Mouse (Mus musculus) forebrain, embryonic 16.5 days (tissue): ENCODE measurements around the gene Sorcs2. TPM values are rescaled to one million over a fixed set of nuclear protein-coding genes. Genes with fewer than 3 reads are reported as not detected.

Source experiments
- ATAC-seq: fragments of 200-750 bp; cut with Nextera tagmentation; 2 replicates; pipeline ENCODE4 v1.8.0; 2017; ENCODE audit warnings: mild to moderate bottlenecking, moderate library complexity
- H3K27ac ChIP-seq: fragments of 300-500 bp; sonication (generic); 2 replicates; pipeline ENCODE4 v1.5.1; 2014; ENCODE audit warnings: low read length, control low read depth
- H3K27me3 ChIP-seq: fragments of 300-500 bp; sonication (generic); replicated peaks from 2 replicates; pipeline ENCODE4 v1.6.1; 2014; ENCODE audit warnings: low read length; ENCODE audit not compliant: control insufficient read depth, insufficient read depth
- H3K36me3 ChIP-seq: fragments of 300-500 bp; sonication (generic); 2 replicates; pipeline ENCODE4 v1.6.1; 2014; ENCODE audit not compliant: control insufficient read depth, insufficient read depth
- H3K4me1 ChIP-seq: fragments of 300-500 bp; sonication (generic); replicated peaks from 2 replicates; pipeline ENCODE4 v1.6.1; 2014; ENCODE audit warnings: low read length; ENCODE audit not compliant: control insufficient read depth, insufficient read depth
- H3K4me2 ChIP-seq: fragments of 300-500 bp; sonication (generic); 2 replicates; pipeline ENCODE4 v1.6.1; 2014; ENCODE audit warnings: mild to moderate bottlenecking, low read length, control low read depth
- H3K4me3 ChIP-seq: fragments of 300-500 bp; sonication (generic); replicated peaks from 2 replicates; pipeline ENCODE4 v1.5.1; 2014; ENCODE audit warnings: mild to moderate bottlenecking, low read length, control low read depth
- H3K9ac ChIP-seq: fragments of 300-500 bp; sonication (generic); replicated peaks from 2 replicates; pipeline ENCODE4 v1.6.1; 2014; ENCODE audit warnings: low read depth, low read length, control low read depth
- H3K9me3 ChIP-seq: fragments of 300-500 bp; sonication (generic); 2 replicates; pipeline ENCODE4 v1.6.1; 2016; ENCODE audit warnings: low read length; ENCODE audit not compliant: control insufficient read depth
- WGBS: fragments of 180-500 bp; shearing (Covaris S2); extraction: QIAGEN DNeasy Blood & Tissue Kit; methylation state at CpG from one replicate; pipeline ENCODE4 v1.1.7; 2014; 5-methylcytosine and 5-hydroxymethylcytosine counted together
- polyA plus RNA-seq: library from polyadenylated mRNA; unstranded; fragments of >200 nt; fragmentation: Nextera tagmentation; extraction: Ambion mirVana; gene quantifications from 2 replicates; pipeline ENCODE4 v1.2.1, GENCODE M21; 2015

Gene Sorcs2
- polyA plus RNA-seq, 1 experiment from 2014 or later, result 7.0 TPM

- Histone ChIP-seq H3K27ac (no peak overlapping the region), H3K36me3 (no peaks in the 10 kb centered on the region), H3K4me1 (no peaks in the 10 kb centered on the region), H3K4me3 (no peak overlapping the region), H3K9me3 (no peaks in the 10 kb centered on the region), H3K4me2 (no peak overlapping the region), H3K27me3 (no peaks in the 10 kb centered on the region), H3K9ac (no peak overlapping the region)
- no peak for ATAC-seq
- 67% methylated on average over 1 of the region's 1 CpGs for WGBS
Measured at GRCm38 (mm10) chr5:36022361-36022760, 375.6 kb downstream of the Sorcs2 start.

GRCm38 (mm10) chr5:36021091-36021490 lies 376.8 kb downstream of the Sorcs2 start:
- H3K4me3 ChIP-seq, result no peak overlapping the region
- H3K36me3 ChIP-seq, result no peaks in the 10 kb centered on the region
- no peak overlapping the region for H3K27ac ChIP-seq
- 77% methylated on average over 3 of the region's 3 CpGs for WGBS
- H3K9ac ChIP-seq, result no peak overlapping the region
- ATAC-seq, result no peak
- H3K27me3 ChIP-seq, result no peaks in the 10 kb centered on the region
- no peaks in the 10 kb centered on the region for H3K4me1 ChIP-seq
- H3K9me3 ChIP-seq, result no peaks in the 10 kb centered on the region
- no peak overlapping the region for H3K4me2 ChIP-seq

GRCm38 (mm10) chr5:36018366-36018765 lies 379.6 kb downstream of the Sorcs2 start:
- Histone ChIP-seq H3K4me3 (no peak overlapping the region), H3K4me2 (no peak overlapping the region), H3K9me3 (no peaks in the 10 kb centered on the region), H3K4me1 (no peaks in the 10 kb centered on the region), H3K27me3 (no peaks in the 10 kb centered on the region), H3K36me3 (no peaks in the 10 kb centered on the region), H3K9ac (no peak overlapping the region), H3K27ac (no peak overlapping the region)
- no peak for ATAC-seq
- WGBS, result 85% methylated on average over 3 of the region's 3 CpGs

GRCm38 (mm10) chr5:36009405-36009804 lies 388.5 kb downstream of the Sorcs2 start:
- H3K9ac ChIP-seq, result no peak overlapping the region
- H3K4me3 ChIP-seq, result no peak overlapping the region
- 84% methylated on average over 4 of the region's 4 CpGs for WGBS
- no peaks in the 10 kb centered on the region for H3K27me3 ChIP-seq
- no peak overlapping the region for H3K4me2 ChIP-seq
- H3K9me3 ChIP-seq, result no peaks in the 10 kb centered on the region
- no peak for ATAC-seq
- no peaks in the 10 kb centered on the region for H3K36me3 ChIP-seq
- peaks cover 12% of the 10 kb centered on the region for H3K4me1 ChIP-seq
- no peak overlapping the region for H3K27ac ChIP-seq

DNA sequence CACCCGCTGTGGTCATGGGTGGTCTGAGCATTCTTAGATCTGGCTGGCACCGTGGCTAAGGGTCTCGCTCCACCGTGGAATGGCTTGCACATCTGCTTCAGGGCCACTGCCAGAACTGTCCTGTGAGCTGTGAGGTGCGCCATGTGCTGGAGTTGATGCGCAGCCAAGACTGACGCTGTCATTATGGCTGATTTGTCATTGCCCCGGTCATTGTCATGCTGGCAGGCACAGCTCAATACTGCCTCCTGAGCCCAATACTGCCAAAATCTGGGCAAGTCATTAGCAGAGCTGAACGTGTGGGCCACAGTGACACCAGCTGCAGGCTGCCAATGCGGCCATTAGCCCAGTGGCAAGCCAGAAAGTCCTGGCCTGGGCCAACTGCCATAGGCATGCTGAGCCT lies 390.3 kb downstream of the Sorcs2 start:
- no peak overlapping the region for H3K4me2 ChIP-seq

GRCm38 (mm10) chr5:36006586-36006985 lies 391.4 kb downstream of the Sorcs2 start:
- Histone ChIP-seq H3K9me3 (no peaks in the 10 kb centered on the region), H3K27me3 (no peaks in the 10 kb centered on the region), H3K4me3 (no peak overlapping the region), H3K27ac (no peak overlapping the region), H3K9ac (no peak overlapping the region), H3K4me1 (peaks cover 12% of the 10 kb centered on the region), H3K36me3 (no peaks in the 10 kb centered on the region), H3K4me2 (no peak overlapping the region)
- 81% methylated on average over 5 of the region's 5 CpGs for WGBS
- ATAC-seq, result no peak

More for the DNA sequence above, 390.3 kb downstream of the Sorcs2 start:
- peaks cover 12% of the 10 kb centered on the region for H3K4me1 ChIP-seq
- H3K9ac ChIP-seq, result no peak overlapping the region
- H3K36me3 ChIP-seq, result no peaks in the 10 kb centered on the region
- 42% methylated on average over 10 of the region's 10 CpGs for WGBS
- H3K27ac ChIP-seq, result no peak overlapping the region
- H3K4me3 ChIP-seq, result no peak overlapping the region
- H3K27me3 ChIP-seq, result no peaks in the 10 kb centered on the region
- ATAC-seq, result peak; percentile 75
- H3K9me3 ChIP-seq, result no peaks in the 10 kb centered on the region

GRCm38 (mm10) chr5:36006106-36006505 lies 391.8 kb downstream of the Sorcs2 start:
- Histone ChIP-seq H3K9ac (no peak overlapping the region), H3K4me2 (no peak overlapping the region), H3K4me1 (peaks cover 12% of the 10 kb centered on the region), H3K9me3 (no peaks in the 10 kb centered on the region), H3K36me3 (peaks cover 5% of the 10 kb centered on the region; the same call in 1 of the 2 replicates), H3K27ac (no peak overlapping the region), H3K27me3 (no peaks in the 10 kb centered on the region), H3K4me3 (no peak overlapping the region)
- 83% methylated on average over 8 of the region's 8 CpGs for WGBS
- ATAC-seq, result no peak

GRCm38 (mm10) chr5:36003797-36004196 lies 394.1 kb downstream of the Sorcs2 start:
- 88% methylated on average over 10 of the region's 10 CpGs for WGBS
- Histone ChIP-seq H3K9ac (no peak overlapping the region), H3K4me2 (no peak overlapping the region), H3K9me3 (no peaks in the 10 kb centered on the region), H3K4me3 (no peak overlapping the region), H3K36me3 (peaks cover 18% of the 10 kb centered on the region), H3K27ac (no peak overlapping the region), H3K27me3 (no peaks in the 10 kb centered on the region), H3K4me1 (peaks cover 12% of the 10 kb centered on the region)
- ATAC-seq, result no peak

DNA sequence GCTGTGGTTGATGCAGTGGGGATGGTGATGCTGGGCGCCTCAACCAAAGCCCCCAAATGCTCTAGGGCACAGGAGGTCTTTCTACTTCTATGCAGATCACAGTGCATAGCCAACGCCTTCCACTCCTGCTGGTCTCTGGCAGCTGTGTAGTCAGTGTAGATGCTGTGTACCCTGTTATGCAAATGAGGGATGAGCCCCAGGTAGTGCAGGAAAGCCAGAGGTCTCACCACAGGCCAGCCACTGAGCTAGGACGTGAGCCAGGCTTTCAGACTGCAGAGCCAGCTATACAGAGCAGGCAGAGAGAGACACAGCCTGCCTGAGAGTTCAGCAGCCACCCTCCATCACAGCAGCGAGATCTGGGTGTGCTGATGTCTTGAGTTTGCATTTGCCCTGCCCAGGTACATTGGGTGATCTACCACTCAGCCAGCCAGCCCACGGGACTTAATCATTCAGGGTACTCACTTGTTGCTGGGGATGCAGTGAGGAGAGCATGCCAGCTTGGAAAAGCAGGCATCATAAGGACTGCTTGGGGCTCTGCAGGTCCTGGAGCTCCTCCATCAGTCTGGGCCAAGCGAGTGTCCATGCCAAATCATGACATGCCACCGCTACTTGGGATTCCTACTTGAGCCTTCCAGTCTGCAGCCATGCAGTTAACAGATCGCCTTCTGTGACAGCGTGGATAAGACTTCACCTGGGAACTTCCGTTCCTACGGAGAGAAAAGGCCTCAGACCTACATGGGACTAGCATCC lies 407.8 kb downstream of the Sorcs2 start:
- H3K36me3 ChIP-seq, result peaks cover 17% of the 10 kb centered on the region
- H3K9me3 ChIP-seq, result no peaks in the 10 kb centered on the region
- H3K27ac ChIP-seq, result no peak overlapping the region
- ATAC-seq, result no peak
- no peak overlapping the region for H3K4me3 ChIP-seq
- H3K9ac ChIP-seq, result no peak overlapping the region
- H3K27me3 ChIP-seq, result no peaks in the 10 kb centered on the region
- WGBS, result 76% methylated on average over 11 of the region's 11 CpGs
- H3K4me1 ChIP-seq, result peaks cover 2% of the 10 kb centered on the region; the same call in 1 of the 2 replicates
- no peak overlapping the region for H3K4me2 ChIP-seq
